Mouse (Mus musculus): ENCODE results near the gene Kmt2c.

DNA sequence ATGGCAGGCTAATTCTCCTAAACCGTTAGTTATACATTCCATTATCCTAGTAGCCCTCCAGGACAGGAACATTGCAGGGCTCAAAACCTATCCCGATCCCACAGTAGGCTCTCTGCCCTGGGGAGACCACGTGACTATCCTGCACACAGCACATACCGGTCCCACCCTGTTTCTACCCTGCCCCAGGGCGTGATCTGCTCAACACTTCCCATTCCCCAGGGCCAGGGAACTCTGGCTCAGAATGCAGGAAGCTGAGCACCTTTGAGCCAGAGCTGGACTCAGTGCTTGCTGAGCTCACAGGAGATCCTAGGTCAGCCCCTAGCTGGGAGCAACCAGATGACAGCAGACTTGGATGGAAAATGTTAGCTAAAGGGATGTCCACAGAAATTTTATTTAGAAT is 27.5 kb upstream of the Kmt2c start:
- TF ChIP-seq POLR2A (IDR thresholded peaks at IDR 0.05; ENCODE audit: borderline replicate concordance, control insufficient read depth, low read depth, low read length) (no peak), CTCF (IDR thresholded peaks at IDR 0.05; ENCODE audit: control insufficient read depth, insufficient read depth, low read length) (no peak)
